Mouse (Mus musculus): ENCODE results near the gene Mknk2. TPM values are rescaled to one million over a fixed set of nuclear protein-coding genes. Genes with fewer than 3 reads are reported as not detected.
A peak's percentile ranks its signal among the peaks of the same experiment; 100 is the strongest.

The Mknk2 gene
- polyA plus RNA-seq, 1 experiment from 2014 or later, result 49.4 TPM

- Histone ChIP-seq H3K4me1 (ENCODE audit: control insufficient read depth, insufficient read depth, low read length) (peaks cover 16% of the 10 kb centered on the region), H3K9ac (ENCODE audit: low read length) (peak overlapping the region; percentile 80), H3K4me3 (ENCODE audit: low read depth, low read length) (peak overlapping the region; percentile 63), H3K27ac (ENCODE audit: low read depth, low read length) (no peak overlapping the region), H3K4me2 (peak overlapping the region; percentile 77; the same call in 1 of the 2 replicates), H3K9me3 (ENCODE audit: control insufficient read depth, low read length) (no peaks in the 10 kb centered on the region), H3K36me3 (ENCODE audit: control insufficient read depth, insufficient read depth, low read length) (no peaks in the 10 kb centered on the region), H3K27me3 (ENCODE audit: control insufficient read depth, insufficient read depth, low read length) (no peaks in the 10 kb centered on the region)
- 50% methylated on average over 4 of the region's 4 CpGs for WGBS
- ATAC-seq (ENCODE audit: low FRiP score) (no peak), DNase-seq (ENCODE audit: low spot score, missing footprints) (no peak)
Observed at GRCm38 (mm10) chr10:80700732-80701131, 22.8 kb upstream of the Mknk2 start.

GRCm38 (mm10) chr10:80700038-80700504 is 22.2 kb upstream of the Mknk2 start:
- DNase-seq (ENCODE audit: low spot score, missing footprints) (no peak), ATAC-seq (ENCODE audit: low FRiP score) (no peak)
- H3K9me3 ChIP-seq (ENCODE audit: control insufficient read depth, low read length), result no peaks in the 10 kb centered on the region
- H3K4me3 ChIP-seq (ENCODE audit: low read depth, low read length), result no peak overlapping the region
- H3K27ac ChIP-seq (ENCODE audit: low read depth, low read length), result no peak overlapping the region
- peaks cover 16% of the 10 kb centered on the region for H3K4me1 ChIP-seq (ENCODE audit: control insufficient read depth, insufficient read depth, low read length)
- WGBS, result 87% methylated on average over 7 of the region's 7 CpGs
- H3K9ac ChIP-seq (ENCODE audit: low read length), result no peak overlapping the region
- no peak overlapping the region for H3K4me2 ChIP-seq
- H3K27me3 ChIP-seq (ENCODE audit: control insufficient read depth, insufficient read depth, low read length), result no peaks in the 10 kb centered on the region
- H3K36me3 ChIP-seq (ENCODE audit: control insufficient read depth, insufficient read depth, low read length), result no peaks in the 10 kb centered on the region

GRCm38 (mm10) chr10:80698605-80699004 is 20.7 kb upstream of the Mknk2 start:
- 93% methylated on average over 9 of the region's 9 CpGs for WGBS
- peaks cover 16% of the 10 kb centered on the region for H3K4me1 ChIP-seq (ENCODE audit: control insufficient read depth, insufficient read depth, low read length)
- DNase-seq (ENCODE audit: low spot score, missing footprints) (no peak), ATAC-seq (ENCODE audit: low FRiP score) (no peak)
- no peaks in the 10 kb centered on the region for H3K9me3 ChIP-seq (ENCODE audit: control insufficient read depth, low read length)
- no peak overlapping the region for H3K4me3 ChIP-seq (ENCODE audit: low read depth, low read length)
- H3K9ac ChIP-seq (ENCODE audit: low read length), result no peak overlapping the region
- no peaks in the 10 kb centered on the region for H3K36me3 ChIP-seq (ENCODE audit: control insufficient read depth, insufficient read depth, low read length)
- H3K27ac ChIP-seq (ENCODE audit: low read depth, low read length), result no peak overlapping the region
- no peak overlapping the region for H3K4me2 ChIP-seq
- no peaks in the 10 kb centered on the region for H3K27me3 ChIP-seq (ENCODE audit: control insufficient read depth, insufficient read depth, low read length)

- DNase-seq (ENCODE audit: low spot score, missing footprints), result no peak
- no peaks in the 10 kb centered on the region for H3K27me3 ChIP-seq (ENCODE audit: control insufficient read depth, insufficient read depth, low read length)
- H3K4me3 ChIP-seq (ENCODE audit: low read depth, low read length), result no peak overlapping the region
- peaks cover 8% of the 10 kb centered on the region for H3K4me1 ChIP-seq (ENCODE audit: control insufficient read depth, insufficient read depth, low read length)
- H3K36me3 ChIP-seq (ENCODE audit: control insufficient read depth, insufficient read depth, low read length), result no peaks in the 10 kb centered on the region
- H3K9ac ChIP-seq (ENCODE audit: low read length), result no peak overlapping the region
- 80% methylated on average over 9 of the region's 9 CpGs for WGBS
- no peak overlapping the region for H3K27ac ChIP-seq (ENCODE audit: low read depth, low read length)
- no peak for ATAC-seq (ENCODE audit: low FRiP score)
- no peak overlapping the region for H3K4me2 ChIP-seq
- H3K9me3 ChIP-seq (ENCODE audit: control insufficient read depth, low read length), result no peaks in the 10 kb centered on the region
Observed at GRCm38 (mm10) chr10:80697812-80698211, 19.9 kb upstream of the Mknk2 start.

GRCm38 (mm10) chr10:80697393-80697787 is 19.5 kb upstream of the Mknk2 start:
- DNase-seq (ENCODE audit: low spot score, missing footprints), result no peak
- WGBS, result 92% methylated on average over 8 of the region's 8 CpGs
- Histone ChIP-seq H3K36me3 (ENCODE audit: control insufficient read depth, insufficient read depth, low read length) (no peaks in the 10 kb centered on the region), H3K9ac (ENCODE audit: low read length) (no peak overlapping the region), H3K4me2 (no peak overlapping the region), H3K27me3 (ENCODE audit: control insufficient read depth, insufficient read depth, low read length) (no peaks in the 10 kb centered on the region), H3K4me3 (ENCODE audit: low read depth, low read length) (no peak overlapping the region), H3K4me1 (ENCODE audit: control insufficient read depth, insufficient read depth, low read length) (peaks cover 5% of the 10 kb centered on the region; the same call in 1 of the 2 replicates), H3K9me3 (ENCODE audit: control insufficient read depth, low read length) (no peaks in the 10 kb centered on the region), H3K27ac (ENCODE audit: low read depth, low read length) (no peak overlapping the region)
- ATAC-seq (ENCODE audit: low FRiP score), result no peak

DNA sequence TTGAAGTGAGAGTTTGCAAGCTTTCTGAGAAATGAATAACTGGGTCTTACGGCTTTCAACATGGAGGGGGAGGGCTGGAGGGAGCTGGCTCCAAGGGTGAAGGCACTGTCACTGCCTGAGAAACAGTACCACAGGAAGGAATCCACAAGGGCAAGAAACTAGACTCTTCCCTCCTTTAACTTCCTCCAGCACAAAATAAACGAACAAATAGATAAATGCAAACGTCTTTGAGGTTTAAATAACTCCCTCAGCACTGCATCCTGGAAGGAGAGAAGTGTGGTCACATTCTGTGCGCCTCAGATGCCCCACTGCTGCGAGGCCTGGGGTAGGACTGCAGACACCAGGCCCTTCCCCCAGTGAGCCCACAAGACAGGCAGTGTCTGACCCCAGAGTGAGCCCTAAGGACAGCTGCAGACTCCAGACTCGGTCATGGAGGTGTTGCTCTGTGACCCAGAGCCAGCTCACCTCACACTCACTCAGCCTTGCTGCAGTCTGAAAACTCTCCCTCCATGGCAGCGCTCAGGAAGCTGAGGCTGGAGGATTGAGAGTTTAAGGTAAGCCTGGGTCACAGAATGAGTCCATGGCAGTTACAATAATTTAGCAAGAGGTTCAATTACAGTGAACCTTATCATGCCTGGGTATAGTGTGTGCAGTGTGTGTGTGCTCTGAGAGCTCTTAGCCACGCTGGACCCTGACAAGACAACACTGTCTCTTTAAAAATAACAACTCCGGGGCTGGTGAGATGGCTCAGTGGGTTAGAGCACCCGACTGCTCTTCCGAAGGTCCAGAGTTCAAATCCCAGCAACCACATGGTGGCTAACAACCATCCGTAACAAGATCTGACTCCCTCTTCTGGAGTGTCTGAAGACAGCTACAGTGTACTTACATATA is 18.8 kb upstream of the Mknk2 start:
- 82% methylated on average over 11 of the region's 12 CpGs for WGBS
- no peak overlapping the region for H3K4me3 ChIP-seq (ENCODE audit: low read depth, low read length)
- H3K9ac ChIP-seq (ENCODE audit: low read length), result no peak overlapping the region
- H3K4me2 ChIP-seq, result no peak overlapping the region
- no peaks in the 10 kb centered on the region for H3K27me3 ChIP-seq (ENCODE audit: control insufficient read depth, insufficient read depth, low read length)
- H3K9me3 ChIP-seq (ENCODE audit: control insufficient read depth, low read length), result no peaks in the 10 kb centered on the region
- H3K36me3 ChIP-seq (ENCODE audit: control insufficient read depth, insufficient read depth, low read length), result no peaks in the 10 kb centered on the region
- H3K27ac ChIP-seq (ENCODE audit: low read depth, low read length), result no peak overlapping the region
- no peak for ATAC-seq (ENCODE audit: low FRiP score)
- DNase-seq (ENCODE audit: low spot score, missing footprints), result no peak
- H3K4me1 ChIP-seq (ENCODE audit: control insufficient read depth, insufficient read depth, low read length), result peaks cover 5% of the 10 kb centered on the region; the same call in 1 of the 2 replicates

DNA sequence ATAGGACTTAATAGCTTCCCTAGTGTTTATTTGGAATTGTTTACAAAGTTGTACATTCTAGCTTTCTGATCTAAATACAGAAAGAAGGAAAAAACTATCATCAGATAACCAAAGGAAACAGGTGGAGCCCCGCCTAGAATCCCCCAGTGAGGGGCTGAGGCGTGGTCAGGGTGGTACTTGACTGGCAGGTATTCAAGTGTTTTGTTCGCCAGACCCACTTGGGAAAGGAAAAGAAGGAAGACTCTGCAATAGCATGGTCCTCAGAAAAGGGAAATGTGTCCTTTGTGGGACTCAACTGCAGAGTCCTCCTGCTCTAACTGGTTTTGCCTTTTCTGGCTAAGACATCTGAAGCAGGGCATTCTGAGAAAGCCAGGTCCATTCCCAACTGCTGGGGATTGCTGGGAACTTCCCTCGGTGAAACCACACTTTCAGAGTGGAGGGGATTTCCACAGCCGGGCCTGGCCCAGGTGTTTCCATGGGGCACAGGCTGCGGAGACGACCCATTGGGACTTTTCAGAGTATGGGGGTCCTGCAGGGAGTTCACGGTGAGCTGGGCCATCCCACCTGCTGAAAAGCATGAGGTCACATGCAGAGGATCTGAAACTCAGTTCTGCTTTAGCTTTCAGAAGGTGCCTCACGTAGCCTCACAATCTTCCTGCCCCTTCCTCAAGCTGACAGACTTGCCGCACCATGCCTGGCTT is 18.0 kb upstream of the Mknk2 start:
- Histone ChIP-seq H3K4me1 (ENCODE audit: control insufficient read depth, insufficient read depth, low read length) (peaks cover 3% of the 10 kb centered on the region; the same call in 1 of the 2 replicates), H3K4me2 (no peak overlapping the region), H3K9me3 (ENCODE audit: control insufficient read depth, low read length) (no peaks in the 10 kb centered on the region), H3K9ac (ENCODE audit: low read length) (no peak overlapping the region), H3K36me3 (ENCODE audit: control insufficient read depth, insufficient read depth, low read length) (no peaks in the 10 kb centered on the region), H3K27me3 (ENCODE audit: control insufficient read depth, insufficient read depth, low read length) (no peaks in the 10 kb centered on the region), H3K4me3 (ENCODE audit: low read depth, low read length) (no peak overlapping the region), H3K27ac (ENCODE audit: low read depth, low read length) (no peak overlapping the region)
- WGBS, result 77% methylated on average over 10 of the region's 10 CpGs
- DNase-seq (ENCODE audit: low spot score, missing footprints) (no peak), ATAC-seq (ENCODE audit: low FRiP score) (no peak)

DNA sequence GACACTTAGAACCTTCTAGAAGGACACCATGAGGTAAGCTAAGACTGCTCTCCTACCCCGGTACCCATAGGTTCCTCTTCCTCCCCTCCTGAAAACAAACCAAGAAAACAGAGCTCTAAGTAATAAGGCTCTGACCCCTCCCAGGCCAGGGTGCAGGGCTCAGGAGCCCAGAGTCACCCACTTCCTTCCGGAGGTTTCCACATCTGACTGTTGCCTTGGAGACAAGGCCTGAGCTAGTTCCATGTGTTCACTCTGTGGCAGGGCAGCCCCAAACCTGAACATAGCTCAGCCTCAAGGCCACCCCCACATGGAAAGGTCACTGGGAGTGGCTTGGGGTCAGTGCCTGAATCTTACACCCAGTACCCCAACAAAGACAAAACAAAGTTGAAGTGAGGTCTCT is 17.3 kb upstream of the Mknk2 start:
- ATAC-seq (ENCODE audit: low FRiP score), result no peak
- Histone ChIP-seq H3K4me2 (no peak overlapping the region), H3K27me3 (ENCODE audit: control insufficient read depth, insufficient read depth, low read length) (no peaks in the 10 kb centered on the region), H3K4me1 (ENCODE audit: control insufficient read depth, insufficient read depth, low read length) (no peaks in the 10 kb centered on the region), H3K9ac (ENCODE audit: low read length) (no peak overlapping the region), H3K9me3 (ENCODE audit: control insufficient read depth, low read length) (no peaks in the 10 kb centered on the region), H3K27ac (ENCODE audit: low read depth, low read length) (no peak overlapping the region), H3K4me3 (ENCODE audit: low read depth, low read length) (no peak overlapping the region), H3K36me3 (ENCODE audit: control insufficient read depth, insufficient read depth, low read length) (no peaks in the 10 kb centered on the region; the same call in 1 of the 2 replicates)
- 86% methylated on average over 2 of the region's 2 CpGs for WGBS
- DNase-seq (ENCODE audit: low spot score, missing footprints), result no peak

Measured in midbrain, embryonic 11.5 days (tissue).